Mouse (Mus musculus): ENCODE data around the gene Uba2. TPM values are rescaled to one million over a fixed set of nuclear protein-coding genes. Genes with fewer than 3 reads are reported as not detected.
A peak's percentile ranks its signal among the peaks of the same experiment; 100 is the strongest.
"Not testable (repeated sequence)": the region's sequence is repeated elsewhere in the genome, so short reads cannot be mapped to it uniquely, and the experiment has no call there.

Uba2 gene
- polyA plus RNA-seq, 1 experiment, result 29.6 TPM

- TF ChIP-seq CTCF (IDR thresholded peaks at IDR 0.05; ENCODE audit: extremely low read depth, insufficient read depth, insufficient read length, insufficient replicate concordance), result no peak
- TF ChIP-seq POLR2A (IDR thresholded peaks at IDR 0.05; ENCODE audit: low read depth, low read length), result no peak
- 91% methylated on average over 6 of the region's 6 CpGs for WGBS
- Histone ChIP-seq H3K36me3 (ENCODE audit: control insufficient read depth, insufficient read depth, low read length) (peaks cover 64% of the 10 kb centered on the region), H3K27me3 (ENCODE audit: control insufficient read depth, insufficient read depth, low read length) (no peaks in the 10 kb centered on the region), H3K27ac (ENCODE audit: insufficient read depth, low read length) (no peak overlapping the region), H3K4me3 (ENCODE audit: extremely low read depth, insufficient read depth, insufficient read length) (no peak overlapping the region), H3K4me1 (ENCODE audit: control insufficient read depth, insufficient read depth, insufficient read length) (no peaks in the 10 kb centered on the region)
- no peak for DNase-seq (ENCODE audit: low read depth in 1 of 2, low spot score in 2 of 2)
These were observed 36.9 kb upstream of the Uba2 start for GRCm38 (mm10) chr7:34206331-34206730.

- not testable (repeated sequence) for H3K27ac ChIP-seq (ENCODE audit: insufficient read depth, low read length); H3K4me3 ChIP-seq (ENCODE audit: extremely low read depth, insufficient read depth, insufficient read length); DNase-seq (ENCODE audit: low read depth in 1 of 2, low spot score in 2 of 2); H3K27me3 ChIP-seq (ENCODE audit: control insufficient read depth, insufficient read depth, low read length); H3K4me1 ChIP-seq (ENCODE audit: control insufficient read depth, insufficient read depth, insufficient read length)
- WGBS, result 93% methylated on average over 10 of the region's 10 CpGs
- H3K36me3 ChIP-seq (ENCODE audit: control insufficient read depth, insufficient read depth, low read length), result peaks cover 40% of the 10 kb centered on the region
These were observed 32.7 kb upstream of the Uba2 start for GRCm38 (mm10) chr7:34202147-34202546.

GRCm38 (mm10) chr7:34200829-34201228 lies 31.4 kb upstream of the Uba2 start:
- Histone ChIP-seq H3K4me3 (ENCODE audit: extremely low read depth, insufficient read depth, insufficient read length) (no peak overlapping the region), H3K4me1 (ENCODE audit: control insufficient read depth, insufficient read depth, insufficient read length) (no peaks in the 10 kb centered on the region), H3K27me3 (ENCODE audit: control insufficient read depth, insufficient read depth, low read length) (no peaks in the 10 kb centered on the region), H3K27ac (ENCODE audit: insufficient read depth, low read length) (no peak overlapping the region), H3K36me3 (ENCODE audit: control insufficient read depth, insufficient read depth, low read length) (peaks cover 32% of the 10 kb centered on the region)
- DNase-seq (ENCODE audit: low read depth in 1 of 2, low spot score in 2 of 2), result no peak
- WGBS, result 98% methylated on average over 2 of the region's 2 CpGs
- no peak for TF ChIP-seq POLR2A (IDR thresholded peaks at IDR 0.05; ENCODE audit: low read depth, low read length)
- no peak for TF ChIP-seq CTCF (IDR thresholded peaks at IDR 0.05; ENCODE audit: extremely low read depth, insufficient read depth, insufficient read length, insufficient replicate concordance)

- Histone ChIP-seq H3K4me1 (ENCODE audit: control insufficient read depth, insufficient read depth, insufficient read length) (no peaks in the 10 kb centered on the region), H3K36me3 (ENCODE audit: control insufficient read depth, insufficient read depth, low read length) (peaks cover 14% of the 10 kb centered on the region), H3K27me3 (ENCODE audit: control insufficient read depth, insufficient read depth, low read length) (no peaks in the 10 kb centered on the region), H3K27ac (ENCODE audit: insufficient read depth, low read length) (no peak overlapping the region), H3K4me3 (ENCODE audit: extremely low read depth, insufficient read depth, insufficient read length) (no peak overlapping the region)
- 61% methylated on average over 3 of the region's 3 CpGs for WGBS
- peak; percentile 53 to 61 for DNase-seq (ENCODE audit: low read depth in 1 of 2, low spot score in 2 of 2)
- TF ChIP-seq CTCF (IDR thresholded peaks at IDR 0.05; ENCODE audit: extremely low read depth, insufficient read depth, insufficient read length, insufficient replicate concordance) (peak; percentile 38; the same call in 1 of the 2 replicates), POLR2A (IDR thresholded peaks at IDR 0.05; ENCODE audit: low read depth, low read length) (no peak)
These were observed 28.9 kb upstream of the Uba2 start for GRCm38 (mm10) chr7:34198346-34198745.

GRCm38 (mm10) chr7:34196132-34197128 lies 27.0 kb upstream of the Uba2 start, which contains the start of gene Pdcd2l:
TSS of gene Pdcd2l (minus strand) at chr7:34196661.
- no peaks in the 10 kb centered on the region for H3K4me1 ChIP-seq (ENCODE audit: control insufficient read depth, insufficient read depth, insufficient read length)
- WGBS, result 2% methylated on average over 70 of the region's 70 CpGs
- H3K4me3 ChIP-seq (ENCODE audit: extremely low read depth, insufficient read depth, insufficient read length), result peak within 1 kb of the TSS; percentile 92
- DNase-seq (ENCODE audit: low read depth in 1 of 2, low spot score in 2 of 2), result peak; percentile 70 to 91
- no peaks in the 10 kb centered on the region for H3K27me3 ChIP-seq (ENCODE audit: control insufficient read depth, insufficient read depth, low read length)
- H3K27ac ChIP-seq (ENCODE audit: insufficient read depth, low read length), result peak within 1 kb of the TSS; percentile 81
- TF ChIP-seq CTCF (IDR thresholded peaks at IDR 0.05; ENCODE audit: extremely low read depth, insufficient read depth, insufficient read length, insufficient replicate concordance) (no peak), POLR2A (IDR thresholded peaks at IDR 0.05; ENCODE audit: low read depth, low read length) (0 out of 2 replicates have a peak, but pooled peaks have one; percentile 49)
- H3K36me3 ChIP-seq (ENCODE audit: control insufficient read depth, insufficient read depth, low read length), result peaks cover 6% of the 10 kb centered on the region; the same call in 1 of the 2 replicates

GRCm38 (mm10) chr7:34195632-34196031 lies 26.2 kb upstream of the Uba2 start:
- no peak for TF ChIP-seq POLR2A (IDR thresholded peaks at IDR 0.05; ENCODE audit: low read depth, low read length)
- no peak for TF ChIP-seq CTCF (IDR thresholded peaks at IDR 0.05; ENCODE audit: extremely low read depth, insufficient read depth, insufficient read length, insufficient replicate concordance)
- Histone ChIP-seq H3K4me1 (ENCODE audit: control insufficient read depth, insufficient read depth, insufficient read length) (no peaks in the 10 kb centered on the region), H3K27ac (ENCODE audit: insufficient read depth, low read length) (no peak overlapping the region), H3K27me3 (ENCODE audit: control insufficient read depth, insufficient read depth, low read length) (no peaks in the 10 kb centered on the region), H3K36me3 (ENCODE audit: control insufficient read depth, insufficient read depth, low read length) (peaks cover 6% of the 10 kb centered on the region; the same call in 1 of the 2 replicates), H3K4me3 (ENCODE audit: extremely low read depth, insufficient read depth, insufficient read length) (peak overlapping the region; percentile 92)
- WGBS, result 51% methylated on average over 3 of the region's 3 CpGs
- DNase-seq (ENCODE audit: low read depth in 1 of 2, low spot score in 2 of 2), result no peak

GRCm38 (mm10) chr7:34192825-34193224 lies 23.4 kb upstream of the Uba2 start:
- TF ChIP-seq CTCF (IDR thresholded peaks at IDR 0.05; ENCODE audit: extremely low read depth, insufficient read depth, insufficient read length, insufficient replicate concordance), result no peak
- TF ChIP-seq POLR2A (IDR thresholded peaks at IDR 0.05; ENCODE audit: low read depth, low read length), result no peak
- no peak for DNase-seq (ENCODE audit: low read depth in 1 of 2, low spot score in 2 of 2)
- Histone ChIP-seq H3K4me1 (ENCODE audit: control insufficient read depth, insufficient read depth, insufficient read length) (no peaks in the 10 kb centered on the region; the same call in 1 of the 2 replicates), H3K27ac (ENCODE audit: insufficient read depth, low read length) (peak overlapping the region; percentile 14; the same call in 1 of the 2 replicates), H3K36me3 (ENCODE audit: control insufficient read depth, insufficient read depth, low read length) (peaks cover 7% of the 10 kb centered on the region; the same call in 1 of the 2 replicates), H3K4me3 (ENCODE audit: extremely low read depth, insufficient read depth, insufficient read length) (no peak overlapping the region), H3K27me3 (ENCODE audit: control insufficient read depth, insufficient read depth, low read length) (no peaks in the 10 kb centered on the region)
- 76% methylated on average over 6 of the region's 6 CpGs for WGBS
